Mouse (Mus musculus) urinary bladder, adult 2 months (tissue): ENCODE data around the gene Col18a1. TPM values are rescaled to one million over a fixed set of nuclear protein-coding genes. Genes with fewer than 3 reads are reported as not detected.

Experiments used
- DNase-seq: peaks from one replicate; pipeline ENCODE4 v3.0.0; 2022; ENCODE audit warnings: low spot score
- polyA plus RNA-seq: library from polyadenylated mRNA; depleted of rRNA; stranded (reverse); fragments of >200 nt; gene quantifications from 2 replicates; pipeline ENCODE4 v1.2.3, GENCODE M21; 2012; rRNA removed

Col18a1 gene
- polyA plus RNA-seq, 1 experiment: 51.8 TPM

GRCm38 (mm10) chr10:77016080-77016479, 150.3 kb downstream of the Col18a1 start:
- DNase-seq: no peak

GRCm38 (mm10) chr10:77011681-77012080, 154.7 kb downstream of the Col18a1 start:
- DNase-seq: no peak

- no peak for DNase-seq
Measured at GRCm38 (mm10) chr10:77008698-77009097, 157.7 kb downstream of the Col18a1 start.

- DNase-seq: no peak
Measured at GRCm38 (mm10) chr10:77008109-77008561, 158.2 kb downstream of the Col18a1 start.

GRCm38 (mm10) chr10:77007433-77008108, 158.8 kb downstream of the Col18a1 start:
- DNase-seq: no peak

- no peak for DNase-seq
Measured at GRCm38 (mm10) chr10:77004936-77005335, 161.4 kb downstream of the Col18a1 start.

Other genes starting within 250 kb of the Col18a1 start
- 32.0 and 35.4 TPM in 2 replicates for gene Pcbp3, start 204.7 kb downstream of the Col18a1 start, polyA plus RNA-seq
- 12.4 and 12.9 TPM in 2 replicates for gene Slc19a1, start 134.3 kb downstream of the Col18a1 start, polyA plus RNA-seq
- 70.0 and 73.7 TPM in 2 replicates for gene Pofut2, start 92.7 kb upstream of the Col18a1 start, polyA plus RNA-seq